Mouse (Mus musculus) small intestine, adult 2 months (tissue): ENCODE measurements around the gene Eif4g2. TPM values are rescaled to one million over a fixed set of nuclear protein-coding genes. Genes with fewer than 3 reads are reported as not detected.

Experiments used
- H3K27ac ChIP-seq: fragments of 200-500 bp; 2 replicates; pipeline ENCODE4 v1.5.1; 2012; ENCODE audit warnings: low read depth, low read length, control low read depth, inconsistent platforms; ENCODE audit not compliant: insufficient read depth
- H3K27me3 ChIP-seq: fragments of 200-500 bp; 2 replicates; pipeline ENCODE4 v1.6.1; 2012; ENCODE audit warnings: mild to moderate bottlenecking, moderate library complexity, low read length, inconsistent platforms; ENCODE audit not compliant: control insufficient read depth, insufficient read depth
- H3K36me3 ChIP-seq: fragments of 200-500 bp; 2 replicates; pipeline ENCODE4 v1.6.1; 2012; ENCODE audit warnings: mild to moderate bottlenecking, low read length, control low read depth, inconsistent platforms; ENCODE audit not compliant: control insufficient read depth, insufficient read depth
- H3K4me1 ChIP-seq: fragments of 200-500 bp; 2 replicates; pipeline ENCODE4 v1.6.1; 2012; ENCODE audit warnings: low read length, inconsistent platforms, mixed read lengths; ENCODE audit not compliant: control insufficient read depth, insufficient read depth, insufficient read length
- H3K4me3 ChIP-seq: fragments of 200-500 bp; 2 replicates; pipeline ENCODE4 v1.5.1; 2012; ENCODE audit warnings: low read depth, mild to moderate bottlenecking, control low read depth, inconsistent platforms, low read length, moderate library complexity
- CTCF ChIP-seq: fragments of 200-500 bp; IDR thresholded peaks from 2 replicates; pipeline ENCODE4 v1.5.1; 2012; ENCODE audit warnings: low read depth, mild to moderate bottlenecking, control low read depth, inconsistent platforms, low read length, moderate library complexity, mixed read lengths; ENCODE audit not compliant: insufficient replicate concordance, insufficient read length; ENCODE audit errors: extremely low read depth
- POLR2A ChIP-seq: fragments of 200-500 bp; IDR thresholded peaks from 2 replicates; pipeline ENCODE4 v1.6.1; 2012; ENCODE audit warnings: low read depth, mild to moderate bottlenecking, control low read depth, inconsistent platforms, low read length, moderate library complexity
- WGBS: fragments of 180-500 bp; shearing (Covaris S2); methylation state at CpG from one replicate; pipeline ENCODE4 v1.1.7; 2018; 5-methylcytosine and 5-hydroxymethylcytosine counted together
- polyA plus RNA-seq: library from polyadenylated mRNA; depleted of rRNA; stranded (reverse); fragments of >200 nt; gene quantifications from 2 replicates; pipeline ENCODE4 v1.2.3, GENCODE M21; 2012

The Eif4g2 gene
- polyA plus RNA-seq, 1 experiment = 28.7 TPM

DNA sequence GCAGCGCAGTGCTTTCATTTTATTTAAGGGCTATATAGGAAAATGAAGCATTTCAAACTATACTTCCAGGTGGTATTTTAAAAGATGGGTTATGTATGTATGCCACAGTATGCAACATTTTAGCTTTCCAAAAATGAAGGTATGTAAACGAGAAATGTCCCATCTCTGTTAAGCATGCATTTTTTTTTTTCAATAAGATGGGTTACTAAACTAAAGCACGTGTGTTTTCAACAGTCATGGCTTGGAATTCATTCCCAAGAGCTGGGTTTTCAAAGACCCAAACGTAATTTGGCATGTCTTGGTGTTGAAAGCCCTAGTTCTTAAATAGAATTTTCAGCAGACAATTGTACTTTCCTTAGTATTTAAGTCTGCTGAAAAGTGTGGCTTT lies 897 bp upstream of the Eif4g2 start:
- Histone ChIP-seq H3K4me1 (no peaks in the 10 kb centered on the region; the same call in 1 of the 2 replicates), H3K4me3 (peak overlapping the region; percentile 73; the same call in 1 of the 2 replicates), H3K36me3 (peaks cover 25% of the 10 kb centered on the region), H3K27me3 (no peaks in the 10 kb centered on the region), H3K27ac (peak overlapping the region; percentile 98)
- WGBS = 3% methylated on average over 4 of the region's 4 CpGs
- TF ChIP-seq POLR2A = no peak
- no peak for TF ChIP-seq CTCF

DNA sequence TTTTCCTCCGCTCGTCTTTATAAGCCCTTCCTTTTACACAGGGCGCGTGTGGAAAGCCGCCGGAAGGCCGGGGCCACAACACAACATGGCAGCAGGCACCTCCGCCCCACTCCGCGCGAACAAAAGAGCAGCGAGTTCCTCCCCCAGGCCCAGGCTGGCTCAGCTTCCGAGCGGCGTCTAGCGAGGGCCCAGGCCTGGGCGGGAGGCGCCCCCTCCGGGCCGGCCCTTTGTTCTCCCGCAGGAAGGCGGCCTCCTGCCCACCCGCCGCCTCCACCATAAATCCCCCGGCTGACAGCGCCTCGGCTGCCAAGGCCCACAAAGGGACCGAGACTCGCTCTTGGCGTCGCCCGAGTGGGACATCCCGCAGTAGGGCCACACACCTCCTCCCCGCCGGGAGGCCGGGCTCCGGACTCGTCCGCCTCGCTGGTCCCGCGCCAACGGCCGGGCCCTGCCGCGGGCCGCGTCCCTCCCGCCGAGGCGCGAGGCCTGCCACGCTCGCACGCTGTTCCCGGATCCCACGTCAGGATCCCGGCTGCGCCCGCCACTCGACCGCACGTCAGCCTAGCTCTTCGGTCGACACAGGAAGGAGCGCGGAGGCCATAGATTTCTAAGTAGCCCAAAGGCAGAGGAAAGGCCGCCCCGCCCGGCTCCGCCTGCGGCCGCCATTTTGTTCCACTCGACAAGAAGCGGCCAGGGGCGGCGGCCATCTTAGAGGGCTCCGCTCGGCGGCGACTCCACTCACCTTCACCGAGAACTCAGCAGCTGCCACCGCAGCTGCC lies 598 bp downstream of the Eif4g2 start:
- peak overlapping the region; percentile 98 for H3K27ac ChIP-seq

DNA sequence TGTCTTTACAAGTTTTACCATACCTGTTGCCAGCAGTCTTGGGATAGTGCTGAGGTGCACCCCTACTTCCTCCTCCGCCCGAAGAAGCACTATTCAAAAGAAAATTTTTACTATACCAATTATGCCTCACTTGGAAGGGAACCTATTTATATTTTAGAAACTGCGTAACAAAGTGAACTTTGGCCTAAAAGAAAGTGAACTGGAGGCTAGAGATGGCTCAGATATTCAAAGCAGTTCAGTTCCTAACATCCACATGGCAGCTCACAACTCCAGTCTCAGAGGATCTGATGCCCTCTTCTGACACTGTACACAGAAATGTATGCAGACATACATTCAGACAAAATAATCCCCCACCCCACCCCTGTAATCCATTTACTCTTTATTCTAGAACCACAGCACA lies 2.0 kb downstream of the Eif4g2 start:
- 33% methylated on average over 3 of the region's 3 CpGs for whole genome bisulfite sequencing
- Histone ChIP-seq H3K4me1 (no peaks in the 10 kb centered on the region; the same call in 1 of the 2 replicates), H3K27me3 (no peaks in the 10 kb centered on the region), H3K4me3 (peak overlapping the region; percentile 60; the same call in 1 of the 2 replicates), H3K27ac (no peak overlapping the region), H3K36me3 (peaks cover 49% of the 10 kb centered on the region)
- TF ChIP-seq CTCF (no peak), POLR2A (no peak)

More for the DNA sequence above, 598 bp downstream of the Eif4g2 start:
- H3K27me3 ChIP-seq = no peaks in the 10 kb centered on the region
- WGBS = 1% methylated on average over 83 of the region's 83 CpGs
- H3K4me1 ChIP-seq = no peaks in the 10 kb centered on the region; the same call in 1 of the 2 replicates
- TF ChIP-seq POLR2A = no peak; the same call in 1 of the 2 replicates
- TF ChIP-seq CTCF = no peak
- peaks cover 36% of the 10 kb centered on the region for H3K36me3 ChIP-seq
- H3K4me3 ChIP-seq = peak overlapping the region; percentile 96

DNA sequence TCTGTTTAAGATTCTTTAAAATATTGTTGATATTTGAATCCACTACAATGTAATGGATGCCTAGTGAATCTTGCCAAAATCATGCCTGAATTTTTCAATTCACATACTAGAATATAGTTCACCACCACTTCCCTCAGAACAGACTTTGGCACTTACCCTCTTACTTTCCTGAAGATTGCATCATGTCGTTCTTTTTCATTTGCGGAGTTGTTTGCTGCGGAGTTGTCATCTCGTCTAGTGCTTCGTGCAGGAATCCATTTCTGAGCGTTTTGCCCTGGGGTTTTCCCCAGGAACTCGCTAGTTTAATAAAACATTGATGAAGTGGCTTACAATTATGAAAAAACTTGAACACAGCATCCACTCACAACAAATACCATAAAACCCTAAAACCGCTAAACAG lies 2.8 kb downstream of the Eif4g2 start:
- Histone ChIP-seq H3K27me3 (no peaks in the 10 kb centered on the region), H3K4me3 (no peak overlapping the region), H3K36me3 (peaks cover 55% of the 10 kb centered on the region), H3K27ac (no peak overlapping the region), H3K4me1 (no peaks in the 10 kb centered on the region; the same call in 1 of the 2 replicates)
- 53% methylated on average over 8 of the region's 8 CpGs for WGBS
- TF ChIP-seq CTCF (no peak), POLR2A (no peak)

DNA sequence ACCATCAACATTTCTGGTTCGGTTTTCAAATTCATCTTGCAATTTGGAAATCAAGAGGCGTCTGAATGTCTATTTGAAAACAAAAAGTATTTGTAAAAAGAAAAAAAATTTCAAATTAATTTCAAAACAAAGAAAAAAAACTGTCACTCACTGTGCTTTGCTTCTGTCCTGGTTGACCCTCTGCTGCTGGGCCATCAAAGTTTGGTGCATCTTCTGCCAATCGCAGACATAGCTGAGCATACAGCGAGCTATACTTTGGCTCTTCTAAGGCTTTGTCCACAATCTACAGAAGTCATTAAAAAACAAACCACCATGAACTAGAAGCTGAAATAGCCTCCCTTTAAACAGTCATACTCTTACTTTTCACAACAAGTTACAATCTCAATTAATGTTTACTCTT lies 4.6 kb downstream of the Eif4g2 start:
- Histone ChIP-seq H3K36me3 (peaks cover 69% of the 10 kb centered on the region), H3K27me3 (no peaks in the 10 kb centered on the region), H3K4me1 (no peaks in the 10 kb centered on the region; the same call in 1 of the 2 replicates), H3K4me3 (no peak overlapping the region), H3K27ac (no peak overlapping the region)
- WGBS = 90% methylated on average over 4 of the region's 4 CpGs
- no peak for TF ChIP-seq CTCF
- no peak for TF ChIP-seq POLR2A

DNA sequence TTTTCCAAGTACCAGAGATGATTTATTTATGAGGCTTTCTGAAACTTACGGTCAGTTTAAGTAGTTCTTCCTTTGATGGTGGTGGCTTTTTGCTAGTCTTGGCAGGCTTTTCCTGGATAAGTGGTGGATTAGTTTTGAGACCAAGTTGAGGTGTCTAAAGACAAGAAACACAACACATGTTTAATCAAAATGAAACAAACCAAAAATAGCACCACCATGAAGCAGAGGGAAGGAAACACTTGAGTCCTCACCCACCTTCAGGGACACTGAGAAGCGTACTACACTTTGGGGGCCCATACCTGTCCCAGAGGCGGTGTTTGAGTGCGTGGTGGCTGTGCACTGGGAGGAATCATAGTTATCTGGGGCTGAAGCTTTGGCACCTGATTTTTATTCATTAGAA lies 7.5 kb downstream of the Eif4g2 start:
- 89% methylated on average over 4 of the region's 4 CpGs for WGBS
- TF ChIP-seq POLR2A (no peak), CTCF (no peak)
- Histone ChIP-seq H3K4me1 (no peaks in the 10 kb centered on the region), H3K4me3 (no peak overlapping the region), H3K27me3 (no peaks in the 10 kb centered on the region), H3K27ac (no peak overlapping the region), H3K36me3 (peaks cover 81% of the 10 kb centered on the region)

DNA sequence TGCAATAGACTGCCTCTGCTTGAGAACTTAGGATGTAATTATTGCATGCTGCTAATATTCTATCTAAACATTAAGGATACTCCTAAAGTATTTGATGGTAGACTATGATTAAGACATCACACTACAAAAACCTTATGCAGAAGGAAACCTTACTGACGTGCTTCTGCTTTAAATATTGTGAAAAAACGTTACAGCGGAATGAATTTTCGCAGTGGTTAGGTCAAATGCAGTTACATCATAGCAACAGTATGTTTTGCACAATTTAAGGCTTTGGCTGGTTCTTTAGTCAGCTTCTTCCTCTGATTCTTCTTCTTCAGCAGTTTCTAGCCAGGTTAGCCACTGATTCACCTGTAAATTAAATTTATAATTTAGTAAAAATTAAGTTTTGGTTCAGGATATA lies 10.4 kb downstream of the Eif4g2 start:
- H3K36me3 ChIP-seq = peaks cover 81% of the 10 kb centered on the region
- no peak for TF ChIP-seq CTCF
- no peak for TF ChIP-seq POLR2A
- WGBS = 91% methylated on average over 4 of the region's 4 CpGs

More for the DNA sequence above, 10.4 kb downstream of the Eif4g2 start:
- Histone ChIP-seq H3K27me3 (no peaks in the 10 kb centered on the region), H3K4me1 (no peaks in the 10 kb centered on the region), H3K27ac (no peak overlapping the region), H3K4me3 (no peak overlapping the region)
